Mouse (Mus musculus) heart, postnatal 0 days (tissue): ENCODE measurements around the gene Plcb1.

Experiments
- CTCF ChIP-seq: IDR thresholded peaks from 2 replicates; pipeline ENCODE4 v1.5.1; 2016; ENCODE audit warnings: antibody characterized with exemption, control low read depth, low read depth
- EP300 ChIP-seq: IDR thresholded peaks from 2 replicates; pipeline ENCODE4 v1.6.1; 2016; ENCODE audit warnings: antibody characterized with exemption, low read depth

DNA sequence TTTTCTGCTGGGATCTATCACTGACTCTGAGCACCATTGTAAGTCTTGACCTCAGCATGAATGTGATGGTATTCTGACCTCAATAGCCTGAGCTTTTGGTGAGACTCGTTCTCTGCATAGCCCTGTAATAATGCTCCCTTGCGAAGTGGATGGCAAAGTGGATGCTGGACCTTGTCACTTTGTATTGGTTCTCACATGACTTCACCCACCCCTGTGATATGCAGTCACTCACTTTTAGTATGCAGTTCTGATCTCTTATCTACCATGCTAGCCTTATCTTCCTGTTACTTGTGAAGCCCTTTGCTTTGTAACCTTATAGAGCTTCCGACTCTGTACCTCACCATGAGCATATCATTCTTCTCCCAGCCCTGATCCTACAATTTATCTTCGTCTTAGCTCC lies 57.0 kb downstream of the Plcb1 start:
- no peak for TF ChIP-seq EP300
- no peak for TF ChIP-seq CTCF
